7 mouse cellular contexts compared by ENCODE assay signal in the genomic region with DNA sequence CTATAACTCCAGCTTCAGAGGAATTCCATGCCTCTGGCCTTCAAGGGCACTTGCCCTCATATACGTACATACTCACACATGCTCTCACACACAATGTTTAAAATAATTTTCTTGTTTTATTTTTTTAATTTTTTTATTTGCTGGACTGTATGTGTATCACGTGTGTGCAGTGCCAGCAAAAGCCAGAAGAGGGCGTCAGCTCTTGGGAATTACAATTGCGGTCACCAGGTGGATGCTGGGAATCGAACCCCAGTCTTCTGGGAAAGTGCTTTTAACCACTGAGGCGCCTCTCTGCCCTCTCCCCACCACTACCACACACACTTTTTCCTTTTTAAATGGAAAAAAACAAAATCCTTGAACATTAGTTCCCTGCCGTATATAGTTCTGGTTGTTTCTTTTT. TPM values are rescaled to one million over a fixed set of nuclear protein-coding genes. Genes with fewer than 3 reads are reported as not detected.
DNase-seq lines count a peak whose midpoint lies in the region; ATAC-seq and TF ChIP-seq lines count a peak whose summit lies in the region.

No protein-coding gene starts in this region.

- H3K9ac ChIP-seq in liver, postnatal 0 days (replicated peaks): no peak overlapping the region
- H3K9ac ChIP-seq in liver, embryonic 11.5 days (ENCODE audit: low read depth, low read length): no peak overlapping the region
- H3K9ac ChIP-seq in intestine, embryonic 14.5 days (ENCODE audit: low read length): no peak overlapping the region
- no peak overlapping the region for H3K9ac ChIP-seq in stomach, postnatal 0 days (ENCODE audit: low read length)

- peaks cover 44% of the 10 kb centered on the region for H3K27me3 ChIP-seq in liver, postnatal 0 days (ENCODE audit: insufficient read depth, low read length)
- H3K27me3 ChIP-seq in liver, embryonic 11.5 days (replicated peaks; ENCODE audit: control insufficient read depth, insufficient read depth, low read length): peaks cover 48% of the 10 kb centered on the region
- H3K27me3 ChIP-seq in intestine, embryonic 14.5 days (replicated peaks; ENCODE audit: control insufficient read depth, insufficient read depth, low read length): peaks cover 28% of the 10 kb centered on the region
- H3K27me3 ChIP-seq in stomach, postnatal 0 days (ENCODE audit: control insufficient read depth, insufficient read depth, low read length): peaks cover 5% of the 10 kb centered on the region; the same call in 1 of the 2 replicates

- no peaks in the 10 kb centered on the region for H3K4me1 ChIP-seq in liver, postnatal 0 days (ENCODE audit: insufficient read depth)
- no peaks in the 10 kb centered on the region for H3K4me1 ChIP-seq in liver, embryonic 11.5 days (replicated peaks; ENCODE audit: control insufficient read depth, insufficient read depth, low read length)
- no peaks in the 10 kb centered on the region for H3K4me1 ChIP-seq in embryonic fibroblast, embryonic 13.5 days (ENCODE audit: control insufficient read depth, insufficient read depth, low read length)
- H3K4me1 ChIP-seq in intestine, embryonic 14.5 days (replicated peaks; ENCODE audit: control insufficient read depth, insufficient read depth, low read length): 0 out of 2 replicates have a peak, but pooled peaks cover 3% of the 10 kb centered on the region
- H3K4me1 ChIP-seq in stomach, postnatal 0 days (replicated peaks; ENCODE audit: control insufficient read depth, insufficient read depth): no peaks in the 10 kb centered on the region

- 0 out of 2 replicates have a peak, but pooled peaks have one; percentile 6 for TF ChIP-seq CTCF in liver, postnatal 0 days (IDR thresholded peaks at IDR 0.05; ENCODE audit: low read depth)
- no peak for TF ChIP-seq CTCF in embryonic fibroblast, embryonic 13.5 days (IDR thresholded peaks at IDR 0.05; ENCODE audit: borderline replicate concordance, insufficient read depth, low read length)
- no peak for TF ChIP-seq CTCF in stomach, postnatal 0 days (IDR thresholded peaks at IDR 0.05; ENCODE audit: low read depth)

- TF ChIP-seq POLR2A in embryonic fibroblast, embryonic 13.5 days (IDR thresholded peaks at IDR 0.05; ENCODE audit: low read depth, low read length): no peak

- peak overlapping the region; percentile 38; the same call in 1 of the 2 replicates for H3K4me3 ChIP-seq in liver, postnatal 0 days (ENCODE audit: low read depth, low read length)
- no peak overlapping the region for H3K4me3 ChIP-seq in liver, embryonic 11.5 days (ENCODE audit: low read depth, low read length)
- H3K4me3 ChIP-seq in embryonic fibroblast, embryonic 13.5 days (ENCODE audit: insufficient read depth, low read length): peak overlapping the region; percentile 7; the same call in 1 of the 2 replicates
- H3K4me3 ChIP-seq in intestine, embryonic 14.5 days (ENCODE audit: low read depth, low read length): no peak overlapping the region; the same call in 1 of the 2 replicates
- no peak overlapping the region for H3K4me3 ChIP-seq in stomach, postnatal 0 days (ENCODE audit: low read depth, low read length)

- H3K27ac ChIP-seq in liver, postnatal 0 days (ENCODE audit: low read depth): no peak overlapping the region
- no peak overlapping the region for H3K27ac ChIP-seq in liver, embryonic 11.5 days (ENCODE audit: low read depth, low read length)
- no peak overlapping the region for H3K27ac ChIP-seq in embryonic fibroblast, embryonic 13.5 days (ENCODE audit: insufficient read depth, low read length)
- no peak overlapping the region for H3K27ac ChIP-seq in intestine, embryonic 14.5 days (ENCODE audit: low read depth)
- no peak overlapping the region for H3K27ac ChIP-seq in stomach, postnatal 0 days (replicated peaks)

- no peak for ATAC-seq in liver, postnatal 0 days
- ATAC-seq in liver, embryonic 11.5 days (replicated peaks; ENCODE audit: low FRiP score): no peak
- ATAC-seq in intestine, embryonic 14.5 days (replicated peaks; ENCODE audit: low FRiP score, low TSS enrichment, low read depth): no peak
- no peak for ATAC-seq in stomach, postnatal 0 days (ENCODE audit: low FRiP score, low TSS enrichment)

- H3K4me2 ChIP-seq in liver, postnatal 0 days (ENCODE audit: low read depth, low read length): no peak overlapping the region
- no peak overlapping the region; the same call in 1 of the 2 replicates for H3K4me2 ChIP-seq in liver, embryonic 11.5 days
- peak overlapping the region; percentile 72 for H3K4me2 ChIP-seq in intestine, embryonic 14.5 days (ENCODE audit: low read length)
- H3K4me2 ChIP-seq in stomach, postnatal 0 days (replicated peaks; ENCODE audit: low read depth): peak overlapping the region; percentile 85; the same call in 1 of the 2 replicates

- H3K9me3 ChIP-seq in liver, postnatal 0 days (ENCODE audit: low read length): no peaks in the 10 kb centered on the region
- H3K9me3 ChIP-seq in liver, embryonic 11.5 days (ENCODE audit: control insufficient read depth, low read length): no peaks in the 10 kb centered on the region; the same call in 1 of the 2 replicates
- H3K9me3 ChIP-seq in intestine, embryonic 14.5 days (ENCODE audit: control insufficient read depth, low read length): no peaks in the 10 kb centered on the region
- H3K9me3 ChIP-seq in stomach, postnatal 0 days (ENCODE audit: control insufficient read depth, low read length): no peaks in the 10 kb centered on the region

- H3K36me3 ChIP-seq in liver, postnatal 0 days (replicated peaks; ENCODE audit: insufficient read depth, low read length): no peaks in the 10 kb centered on the region
- no peaks in the 10 kb centered on the region for H3K36me3 ChIP-seq in liver, embryonic 11.5 days (ENCODE audit: control insufficient read depth, insufficient read depth, low read length)
- no peaks in the 10 kb centered on the region for H3K36me3 ChIP-seq in intestine, embryonic 14.5 days (ENCODE audit: control insufficient read depth, insufficient read depth, low read length)
- no peaks in the 10 kb centered on the region for H3K36me3 ChIP-seq in stomach, postnatal 0 days (ENCODE audit: control insufficient read depth, insufficient read depth, low read length)

- DNase-seq in liver, postnatal 0 days: no peak
- no peak for DNase-seq in liver, embryonic 11.5 days (ENCODE audit: low spot score)
- DNase-seq in intestine, embryonic 14.5 days (ENCODE audit: low spot score): no peak
- DNase-seq in stomach, postnatal 0 days (ENCODE audit: low spot score): no peak
- no peak for DNase-seq in lung, postnatal 14 days
- DNase-seq in adrenal gland, postnatal 14 days: no peak

- no peak for TF ChIP-seq EP300 in liver, postnatal 0 days (IDR thresholded peaks at IDR 0.05; ENCODE audit: low read depth)
- TF ChIP-seq EP300 in stomach, postnatal 0 days (optimal IDR thresholded peaks at IDR 0.05): no peak

- 75% methylated on average over 7 of the region's 7 CpGs for WGBS in liver, postnatal 0 days (ENCODE audit: insufficient replicate concordance)
- WGBS in liver, embryonic 11.5 days: 79% methylated on average over 7 of the region's 7 CpGs
- 88% methylated on average over 7 of the region's 7 CpGs for WGBS in intestine, embryonic 14.5 days
- 85% methylated on average over 7 of the region's 7 CpGs for WGBS in stomach, postnatal 0 days

RNA-seq across cellular contexts. Expression of gene Mmel1, which starts 12.5 kb away (rescaled TPM):
- 0.80 and 0.98 TPM in 2 replicates for polyA plus RNA-seq in liver, postnatal 0 days (2015; fragmentation: Nextera tagmentation; extraction: Ambion mirVana)
- polyA plus RNA-seq in liver, embryonic 11.5 days (2014; fragmentation: Nextera tagmentation; extraction: Ambion mirVana): 0.25 and 0.31 TPM in 2 replicates
- not detected in 2 replicates for polyA plus RNA-seq in embryonic fibroblast, embryonic 13.5 days (2011; ENCODE audit: insufficient read length, low read depth, missing spikeins)
- not detected in 2 replicates for polyA plus RNA-seq in intestine, embryonic 14.5 days (2014; fragmentation: Nextera tagmentation; extraction: Ambion mirVana)
- not detected in 2 replicates for polyA plus RNA-seq in stomach, postnatal 0 days (2015; fragmentation: Nextera tagmentation; extraction: Ambion mirVana)
- 0.68 and 1.6 TPM in 2 replicates for total RNA-seq in adrenal gland, postnatal 14 days (2021)

RNA-seq across cellular contexts. Expression of gene Ttc34, which starts 19.6 kb away (rescaled TPM):
- polyA plus RNA-seq in liver, postnatal 0 days (2015; fragmentation: Nextera tagmentation; extraction: Ambion mirVana): not detected in 2 replicates
- polyA plus RNA-seq in liver, embryonic 11.5 days (2014; fragmentation: Nextera tagmentation; extraction: Ambion mirVana): 0.10 TPM in 1 of 2 replicates, not detected in the other
- polyA plus RNA-seq in embryonic fibroblast, embryonic 13.5 days (2011; ENCODE audit: insufficient read length, low read depth, missing spikeins): not detected in 2 replicates
- polyA plus RNA-seq in intestine, embryonic 14.5 days (2014; fragmentation: Nextera tagmentation; extraction: Ambion mirVana): 0.12 and 0.30 TPM in 2 replicates
- polyA plus RNA-seq in stomach, postnatal 0 days (2015; fragmentation: Nextera tagmentation; extraction: Ambion mirVana): 0.06 and 0.10 TPM in 2 replicates
- 0.15 and 0.19 TPM in 2 replicates for total RNA-seq in adrenal gland, postnatal 14 days (2021)

RNA-seq across cellular contexts. Expression of gene Fam213b, which starts 42.1 kb away (rescaled TPM):
- polyA plus RNA-seq in liver, postnatal 0 days (2015; fragmentation: Nextera tagmentation; extraction: Ambion mirVana): 5.9 and 6.5 TPM in 2 replicates
- 17.4 and 20.1 TPM in 2 replicates for polyA plus RNA-seq in liver, embryonic 11.5 days (2014; fragmentation: Nextera tagmentation; extraction: Ambion mirVana)
- polyA plus RNA-seq in embryonic fibroblast, embryonic 13.5 days (2011; ENCODE audit: insufficient read length, low read depth, missing spikeins): 13.2 and 13.7 TPM in 2 replicates
- 37.1 and 39.8 TPM in 2 replicates for polyA plus RNA-seq in intestine, embryonic 14.5 days (2014; fragmentation: Nextera tagmentation; extraction: Ambion mirVana)
- 62.1 and 65.4 TPM in 2 replicates for polyA plus RNA-seq in stomach, postnatal 0 days (2015; fragmentation: Nextera tagmentation; extraction: Ambion mirVana)
- total RNA-seq in adrenal gland, postnatal 14 days (2021): 51.9 and 52.6 TPM in 2 replicates

Comparison
In these comparisons a context has a peak if more than half of its experiments do, and no peak if none do; other contexts are left out.
1. H3K4me3 ChIP-seq: peak in liver, postnatal 0 days (single experiment) and embryonic fibroblast, embryonic 13.5 days (single experiment); none in liver, embryonic 11.5 days (single experiment), intestine, embryonic 14.5 days (single experiment) and stomach, postnatal 0 days (single experiment).
2. H3K4me2 ChIP-seq: peak in intestine, embryonic 14.5 days (single experiment) and stomach, postnatal 0 days (single experiment); none in liver, postnatal 0 days (single experiment) and liver, embryonic 11.5 days (single experiment).